Mouse (Mus musculus) heart, postnatal 14 days (tissue): Measurements from ENCODE around the gene Pagr1b. TPM values are rescaled to one million over a fixed set of nuclear protein-coding genes. Genes with fewer than 3 reads are reported as not detected.

Experiments used
- DNase-seq, 2 experiments: peaks; one replicate each; pipeline ENCODE4 v3.0.0; 2021 to 2022
- intact Hi-C: fragments of 180-260 bp; cut with DNase I; formaldehyde crosslinking; loops from one replicate; pipeline ENCODE4 v1.15.1; 2025
- total RNA-seq, 2 experiments: library from RNA; stranded (reverse); gene quantifications; 2 replicates each; pipeline ENCODE4 v1.2.3; 2021

Gene Pagr1b
- total RNA-seq, 2 experiments from 2014 or later: not detected

DNA sequence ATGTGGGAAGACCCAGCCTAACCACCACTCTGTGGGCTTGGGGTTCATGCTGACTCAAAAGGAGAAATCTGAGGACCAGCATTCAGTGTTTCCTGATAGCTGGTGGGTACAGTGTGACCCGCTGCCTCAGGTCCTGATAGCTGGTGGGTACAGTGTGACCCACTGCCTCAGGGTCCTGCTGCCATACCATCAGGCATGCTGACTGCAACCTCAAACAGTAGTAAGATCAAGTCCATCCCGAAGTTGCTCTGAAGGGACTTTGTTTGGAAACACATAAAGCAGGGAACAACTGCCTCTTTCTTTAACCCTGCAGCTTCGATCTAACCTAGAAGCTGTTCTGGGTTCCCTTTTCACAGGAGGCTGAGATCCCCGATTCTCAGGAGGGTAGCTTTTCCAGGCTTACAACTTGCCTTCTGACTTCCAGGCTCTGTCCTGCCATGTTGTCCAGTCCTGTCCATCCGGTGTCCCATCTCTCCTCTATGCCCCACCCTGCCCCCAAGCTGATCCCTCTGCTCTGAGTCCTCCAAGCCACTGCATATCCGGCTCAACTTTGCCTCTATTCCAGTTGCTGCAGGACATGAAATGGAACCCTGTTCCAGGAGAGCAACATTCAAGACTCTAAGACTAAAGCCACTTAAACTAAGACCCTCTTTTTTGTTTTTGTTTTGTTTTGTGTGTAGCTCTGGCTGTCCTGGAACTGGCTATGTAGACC, 8.8 kb downstream of the Pagr1b start:
- intact Hi-C loops: no loop called here
- no peak for DNase-seq

DNA sequence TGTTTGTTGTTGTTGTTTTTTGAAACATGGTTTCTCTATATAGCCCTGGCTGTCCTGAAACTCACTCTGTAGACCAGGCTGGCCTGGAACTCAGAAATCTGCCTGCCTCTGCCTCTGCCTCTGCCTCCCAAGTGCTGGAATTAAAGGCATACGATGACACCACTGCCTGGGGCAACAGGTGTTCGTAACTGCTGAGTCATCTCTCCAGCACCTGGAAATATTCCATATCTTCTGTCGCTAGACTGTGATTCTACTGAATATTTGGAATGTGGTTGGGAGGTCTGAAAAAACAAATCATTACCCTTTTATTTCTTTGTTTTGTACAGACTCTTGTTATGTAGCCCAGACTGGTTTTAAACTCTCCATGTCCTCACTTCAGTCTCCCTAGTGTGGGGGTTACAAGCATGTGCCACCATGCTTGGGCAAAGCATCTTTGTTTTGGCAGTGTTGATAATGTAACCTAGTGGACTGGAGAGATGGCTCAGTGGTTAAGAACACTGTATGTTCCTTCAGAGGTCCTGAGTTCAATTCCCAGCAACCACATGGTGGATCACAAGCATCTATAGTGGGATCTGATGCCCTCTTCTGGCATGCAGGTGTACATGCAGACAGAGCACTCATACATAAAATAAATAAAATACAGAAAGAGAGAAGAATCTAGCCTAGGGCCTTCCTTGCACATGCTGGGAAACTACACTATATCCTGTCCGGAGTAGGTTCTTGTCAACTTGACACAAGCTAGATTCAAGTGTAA, 12.0 kb downstream of the Pagr1b start:
- intact Hi-C loops: no loop called here
- no peak for DNase-seq

DNA sequence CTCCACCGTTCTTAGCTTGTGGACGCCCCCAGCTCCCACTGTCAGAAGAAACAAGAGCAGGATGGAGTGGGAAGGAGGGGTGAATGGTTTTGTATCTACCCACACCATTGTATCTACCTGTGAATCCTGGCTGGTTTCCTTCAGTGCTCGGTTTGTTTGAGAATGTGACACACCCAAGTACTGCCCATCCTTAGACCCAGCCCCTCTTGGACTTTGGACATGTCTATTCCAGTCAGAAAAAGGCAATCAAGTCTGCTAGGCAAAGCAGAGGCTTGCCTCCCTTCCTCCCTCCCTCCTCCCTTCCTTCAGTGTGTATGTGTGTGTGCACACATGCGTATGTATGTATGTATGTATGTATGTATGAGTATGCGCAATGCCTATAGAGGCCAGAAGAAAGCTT, 12.7 kb downstream of the Pagr1b start:
- no peak for DNase-seq
- intact Hi-C loops: no loop called here

GRCm38 (mm10) chr7:126999568-126999967, 16.7 kb downstream of the Pagr1b start:
- intact Hi-C loops: no loop called here
- no peak for DNase-seq

GRCm38 (mm10) chr7:126996449-126996848, 19.8 kb downstream of the Pagr1b start:
- no peak for DNase-seq
- intact Hi-C loops: no loop called here

- no peak for DNase-seq
- intact Hi-C loops: no loop called here
Observed at GRCm38 (mm10) chr7:126988816-126989215, 27.5 kb downstream of the Pagr1b start.

DNA sequence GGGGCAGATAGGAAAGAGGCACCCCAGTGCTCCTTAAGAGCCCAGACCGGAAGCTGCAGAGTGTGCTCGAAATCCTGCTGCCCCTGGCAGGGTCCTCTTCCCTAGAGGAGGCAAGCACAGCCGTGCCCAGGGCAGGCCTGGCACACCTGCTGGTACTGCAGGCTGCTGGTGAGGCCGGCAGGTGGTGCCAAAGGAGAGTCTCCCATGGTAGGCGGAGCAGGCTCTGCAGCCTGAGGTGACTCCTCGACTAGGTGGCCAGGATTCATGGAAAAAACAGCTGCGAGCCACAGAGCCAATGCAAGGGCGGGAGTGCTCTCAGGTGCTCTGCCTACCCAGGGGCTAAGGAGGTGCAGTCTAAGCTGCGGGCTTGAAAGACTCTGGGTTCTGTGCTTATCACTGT, 30.0 kb downstream of the Pagr1b start:
- intact Hi-C loops: loop anchor here (2.0 kb wide), 1 partner anchor 118 kb away; no protein-coding TSS in a partner anchor
- peak; percentile 36 to 62 for DNase-seq

GRCm38 (mm10) chr7:126984667-126985444, 31.4 kb downstream of the Pagr1b start:
- intact Hi-C loops: no loop called here
- DNase-seq: peak in 1 of 2 experiments; percentile 44

DNA sequence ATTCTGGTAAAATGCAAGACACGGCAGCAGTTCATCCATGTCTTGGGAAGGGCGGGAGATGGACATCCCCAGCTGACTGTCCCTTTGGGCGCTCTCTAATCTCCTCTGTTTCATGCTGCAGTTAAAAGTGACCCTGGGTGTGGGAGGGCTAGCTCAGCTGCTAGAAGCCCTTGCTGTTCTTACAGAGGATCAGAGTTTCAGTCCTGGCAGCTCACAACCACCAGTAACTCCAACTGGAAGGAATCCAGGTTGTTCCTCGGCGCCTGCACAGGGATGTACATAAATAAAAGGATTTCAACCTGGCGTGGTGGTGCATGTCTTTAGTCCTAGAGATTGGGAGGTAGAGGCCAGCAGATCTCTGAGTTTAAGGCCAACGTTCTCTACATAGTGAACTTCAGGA, 33.2 kb downstream of the Pagr1b start:
- intact Hi-C loops: no loop called here
- DNase-seq: no peak

GRCm38 (mm10) chr7:126982054-126982453, 34.2 kb downstream of the Pagr1b start:
- intact Hi-C loops: no loop called here
- no peak for DNase-seq

DNA sequence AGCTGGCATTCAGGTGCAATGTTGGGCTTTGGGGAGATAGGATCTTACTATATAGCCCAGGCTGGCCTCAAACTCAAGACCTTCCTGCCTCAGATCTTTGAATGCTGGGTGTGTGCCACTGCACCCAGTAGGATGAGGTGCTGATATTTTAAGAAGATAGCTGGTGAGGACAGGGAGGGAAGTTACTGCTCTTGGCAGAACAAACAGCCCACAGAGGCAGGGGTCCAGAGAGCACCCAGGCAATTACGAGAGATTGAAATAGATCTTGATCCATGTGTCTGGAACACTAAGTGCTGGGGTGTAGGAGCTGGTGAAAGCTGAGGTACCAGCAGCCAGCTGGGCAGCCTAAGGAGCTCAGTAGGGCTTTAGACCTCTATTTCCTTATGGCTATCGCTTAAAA, 34.7 kb downstream of the Pagr1b start:
- DNase-seq: no peak
- intact Hi-C loops: no loop called here

- DNase-seq: no peak
- intact Hi-C loops: no loop called here
Observed at GRCm38 (mm10) chr7:126978841-126979240, 37.4 kb downstream of the Pagr1b start.

GRCm38 (mm10) chr7:126976878-126977459, 39.3 kb downstream of the Pagr1b start:
- DNase-seq: no peak
- intact Hi-C loops: loop anchor here (2.0 kb wide), 2 partner anchors 26 to 38 kb away; partner anchors contain the start of genes Mvp and Sez6l2

- peak; percentile 97 to 98 for DNase-seq
- intact Hi-C loops: loop anchor here (2.0 kb wide), 2 partner anchors 25 to 39 kb away; partner anchors contain the start of genes Mvp and Sez6l2
Observed at GRCm38 (mm10) chr7:126975950-126976866, 40.1 kb downstream of the Pagr1b start, which contains the start of gene Cdiptos. Gene Cdiptos, minus strand, starts transcription at chr7:126976098.

GRCm38 (mm10) chr7:126975893-126975949, 40.6 kb downstream of the Pagr1b start, which contains the start of gene Cdipt:
Gene Cdipt, plus strand, starts transcription at chr7:126975914.
- intact Hi-C loops: no loop called here
- DNase-seq: no peak

DNA sequence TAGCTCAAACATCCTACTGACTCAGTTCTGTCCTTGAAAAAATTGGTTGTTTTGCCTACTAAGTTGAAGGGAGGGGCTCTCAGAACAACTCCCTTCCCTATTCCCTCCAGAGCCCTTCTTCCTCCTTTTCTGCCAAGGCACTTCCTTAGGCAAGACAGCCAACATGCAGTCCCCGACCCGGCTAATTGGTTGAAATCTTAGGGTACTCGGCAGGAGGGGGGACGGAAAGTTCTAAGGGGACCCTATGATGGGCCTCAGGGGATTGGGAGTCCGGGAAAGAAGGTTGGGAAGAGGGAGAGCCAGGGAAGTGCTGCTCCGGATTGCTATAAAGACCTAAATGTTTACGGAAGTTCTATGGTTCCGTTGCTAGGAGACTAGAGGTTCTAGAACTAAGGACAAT, 40.8 kb downstream of the Pagr1b start:
- intact Hi-C loops: no loop called here
- peak; percentile 44 to 45 for DNase-seq

DNA sequence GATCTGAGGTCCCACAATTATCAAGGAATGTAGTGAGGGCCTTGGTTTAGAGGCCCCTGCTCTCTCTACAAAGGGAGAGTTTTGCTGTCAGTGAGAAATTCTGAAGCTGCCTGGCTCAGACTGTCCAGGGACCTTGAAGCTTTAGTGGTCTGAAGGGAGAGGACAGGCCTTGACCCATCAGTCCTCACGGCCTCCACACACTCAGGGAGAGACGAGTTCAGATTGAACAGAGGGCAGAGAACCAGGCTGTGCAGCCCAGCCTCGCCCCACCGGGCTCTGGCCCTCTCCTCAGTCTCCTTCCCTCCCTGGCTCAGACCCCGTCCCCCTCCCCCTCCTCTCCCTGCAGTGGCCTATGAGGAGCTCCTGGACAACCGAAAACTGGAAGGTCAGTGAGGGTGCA, 48.9 kb downstream of the Pagr1b start:
- no peak for DNase-seq
- intact Hi-C loops: no loop called here

DNA sequence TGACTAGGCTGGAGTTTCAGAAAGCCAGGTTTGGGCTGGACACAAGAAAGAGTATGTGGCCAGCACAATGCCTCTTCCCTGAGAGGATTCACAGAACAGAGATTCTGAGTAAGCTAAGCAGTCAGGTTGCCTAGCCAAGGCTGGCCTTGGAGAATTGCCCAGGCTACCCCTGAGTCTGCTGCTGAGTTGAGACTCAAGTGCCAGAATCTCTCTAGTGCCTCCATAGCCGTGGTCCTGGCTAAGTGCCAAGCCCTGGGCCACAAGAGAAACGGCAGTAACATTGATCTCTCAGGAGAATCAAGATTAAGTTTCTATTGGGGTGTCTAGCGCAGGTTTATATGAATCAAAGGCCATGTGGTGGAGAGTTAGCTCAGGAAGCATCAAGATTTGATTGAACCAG, 50.7 kb downstream of the Pagr1b start:
- DNase-seq: no peak
- intact Hi-C loops: no loop called here

- DNase-seq: peak; percentile 45 to 47
- intact Hi-C loops: loop anchor here (1.0 kb wide), 1 partner anchor 141 kb away; no protein-coding TSS in a partner anchor
Observed at GRCm38 (mm10) chr7:126963548-126964286, 52.6 kb downstream of the Pagr1b start.
